Mouse (Mus musculus): ENCODE measurements at regions not wholly inside any gene's neighbourhood (a gene's known extent, or its start where the extent isn't known, plus 50 kb on each side); places are given as distances from the start of the nearest gene placed in this dataset.

GRCm38 (mm10) chr16:42466976-42467375 is 126.5 kb upstream of the Gap43 start:
- Histone ChIP-seq H3K79me2 (ENCODE audit: control insufficient read depth, insufficient read depth) (no peaks in the 10 kb centered on the region), H3ac (ENCODE audit: control insufficient read depth, insufficient read length) (no peak overlapping the region), H3K4me2 (ENCODE audit: low read depth) (no peak overlapping the region), H3K27me3 (ENCODE audit: control insufficient read depth, insufficient read depth, insufficient read length) (no peaks in the 10 kb centered on the region), H3K36me3 (ENCODE audit: control insufficient read depth, insufficient read depth) (no peaks in the 10 kb centered on the region), H3K4me3 (no peak overlapping the region)
- TF ChIP-seq POLR2AphosphoS2 (IDR thresholded peaks at IDR 0.05; ENCODE audit: insufficient read length, low read depth) (no peak), POLR2A (IDR thresholded peaks at IDR 0.05; ENCODE audit: insufficient read length, low read depth) (no peak), TCF12 (IDR thresholded peaks at IDR 0.05; ENCODE audit: insufficient read depth, poor library complexity, severe bottlenecking) (no peak), MYOG (IDR thresholded peaks at IDR 0.05; ENCODE audit: control insufficient read depth in 1 of 3, insufficient read depth in 1 of 3, insufficient read length in 2 of 3, low read depth in 2 of 3) (no peak), SRF (IDR thresholded peaks at IDR 0.05; ENCODE audit: control insufficient read depth, insufficient read length, low read depth) (no peak), REST (IDR thresholded peaks at IDR 0.05; ENCODE audit: insufficient read depth, insufficient read length) (no peak), MYOD1 (IDR thresholded peaks at IDR 0.05; ENCODE audit: control insufficient read depth in 1 of 3, insufficient read length in 2 of 3, low read depth in 2 of 3) (no peak), TCF3 (IDR thresholded peaks at IDR 0.05; ENCODE audit: insufficient read length, low read depth) (no peak), CEBPB (IDR thresholded peaks at IDR 0.05; ENCODE audit: insufficient read depth, poor library complexity, severe bottlenecking) (no peak), MAX (IDR thresholded peaks at IDR 0.05; ENCODE audit: low read depth) (no peak), E2F4 (IDR thresholded peaks at IDR 0.05; ENCODE audit: insufficient read depth) (no peak)

- no peaks in the 10 kb centered on the region for H3K79me2 ChIP-seq (ENCODE audit: control insufficient read depth, insufficient read depth)
- H3K4me2 ChIP-seq (ENCODE audit: low read depth) = no peak overlapping the region
- no peak for TF ChIP-seq E2F4 (IDR thresholded peaks at IDR 0.05; ENCODE audit: insufficient read depth)
- no peak for TF ChIP-seq POLR2AphosphoS2 (IDR thresholded peaks at IDR 0.05; ENCODE audit: insufficient read length, low read depth)
- no peak for TF ChIP-seq SRF (IDR thresholded peaks at IDR 0.05; ENCODE audit: control insufficient read depth, insufficient read length, low read depth)
- TF ChIP-seq MYOD1 (IDR thresholded peaks at IDR 0.05; ENCODE audit: control insufficient read depth in 1 of 3, insufficient read length in 2 of 3, low read depth in 2 of 3) = no peak
- TF ChIP-seq TCF12 (IDR thresholded peaks at IDR 0.05; ENCODE audit: insufficient read depth, poor library complexity, severe bottlenecking) = no peak
- TF ChIP-seq POLR2A (IDR thresholded peaks at IDR 0.05; ENCODE audit: insufficient read length, low read depth) = no peak
- TF ChIP-seq MYOG (IDR thresholded peaks at IDR 0.05; ENCODE audit: control insufficient read depth in 1 of 3, insufficient read depth in 1 of 3, insufficient read length in 2 of 3, low read depth in 2 of 3) = no peak
- no peak for TF ChIP-seq TCF3 (IDR thresholded peaks at IDR 0.05; ENCODE audit: insufficient read length, low read depth)
- no peak for TF ChIP-seq MAX (IDR thresholded peaks at IDR 0.05; ENCODE audit: low read depth)
- no peak for TF ChIP-seq REST (IDR thresholded peaks at IDR 0.05; ENCODE audit: insufficient read depth, insufficient read length)
- TF ChIP-seq CEBPB (IDR thresholded peaks at IDR 0.05; ENCODE audit: insufficient read depth, poor library complexity, severe bottlenecking) = no peak
- no peak for TF ChIP-seq USF1 (IDR thresholded peaks at IDR 0.05; ENCODE audit: low read depth)
- no peak overlapping the region for H3K4me3 ChIP-seq
- no peaks in the 10 kb centered on the region for H3K27me3 ChIP-seq (ENCODE audit: control insufficient read depth, insufficient read depth, insufficient read length)
- H3K36me3 ChIP-seq (ENCODE audit: control insufficient read depth, insufficient read depth) = no peaks in the 10 kb centered on the region
- no peak overlapping the region for H3ac ChIP-seq (ENCODE audit: control insufficient read depth, insufficient read length)
These were observed 116.0 kb upstream of the Gap43 start for GRCm38 (mm10) chr16:42456335-42456984.

DNA sequence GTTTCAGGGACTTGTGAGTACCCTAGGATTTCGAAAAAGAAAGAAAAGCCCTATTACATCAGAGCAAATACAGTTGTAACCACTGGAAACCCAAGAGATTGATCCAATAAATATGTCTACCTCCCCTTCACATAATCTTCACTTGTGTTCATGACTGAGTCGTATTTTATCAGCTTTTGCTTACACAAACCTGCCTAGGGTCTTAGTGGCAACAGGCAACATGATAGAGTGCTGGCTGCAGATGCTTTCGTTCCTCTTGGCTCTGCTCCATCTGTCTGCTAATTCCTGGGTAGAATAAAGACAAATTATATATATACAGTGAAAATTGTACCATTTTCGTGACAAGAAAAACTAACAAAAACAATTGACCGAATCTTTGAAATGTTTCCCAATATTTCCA is 112.9 kb upstream of the Gap43 start:
- H3K79me2 ChIP-seq (ENCODE audit: control insufficient read depth, insufficient read depth) = no peaks in the 10 kb centered on the region
- no peak overlapping the region for H3ac ChIP-seq (ENCODE audit: control insufficient read depth, insufficient read length)
- TF ChIP-seq REST (IDR thresholded peaks at IDR 0.05; ENCODE audit: insufficient read depth, insufficient read length) = no peak
- TF ChIP-seq SRF (IDR thresholded peaks at IDR 0.05; ENCODE audit: control insufficient read depth, insufficient read length, low read depth) = no peak
- TF ChIP-seq CEBPB (IDR thresholded peaks at IDR 0.05; ENCODE audit: insufficient read depth, poor library complexity, severe bottlenecking) = no peak
- no peak for TF ChIP-seq POLR2A (IDR thresholded peaks at IDR 0.05; ENCODE audit: insufficient read length, low read depth)
- no peak for TF ChIP-seq MYOG (IDR thresholded peaks at IDR 0.05; ENCODE audit: control insufficient read depth in 1 of 3, insufficient read depth in 1 of 3, insufficient read length in 2 of 3, low read depth in 2 of 3)
- no peak for TF ChIP-seq E2F4 (IDR thresholded peaks at IDR 0.05; ENCODE audit: insufficient read depth)
- TF ChIP-seq POLR2AphosphoS2 (IDR thresholded peaks at IDR 0.05; ENCODE audit: insufficient read length, low read depth) = no peak
- TF ChIP-seq MAX (IDR thresholded peaks at IDR 0.05; ENCODE audit: low read depth) = no peak
- TF ChIP-seq TCF12 (IDR thresholded peaks at IDR 0.05; ENCODE audit: insufficient read depth, poor library complexity, severe bottlenecking) = no peak
- TF ChIP-seq TCF3 (IDR thresholded peaks at IDR 0.05; ENCODE audit: insufficient read length, low read depth) = no peak
- TF ChIP-seq USF1 (IDR thresholded peaks at IDR 0.05; ENCODE audit: low read depth) = no peak
- no peak for TF ChIP-seq MYOD1 (IDR thresholded peaks at IDR 0.05; ENCODE audit: control insufficient read depth in 1 of 3, insufficient read length in 2 of 3, low read depth in 2 of 3)
- H3K36me3 ChIP-seq (ENCODE audit: control insufficient read depth, insufficient read depth) = no peaks in the 10 kb centered on the region
- no peak overlapping the region for H3K4me2 ChIP-seq (ENCODE audit: low read depth)
- no peaks in the 10 kb centered on the region for H3K27me3 ChIP-seq (ENCODE audit: control insufficient read depth, insufficient read depth, insufficient read length)
- H3K4me3 ChIP-seq = no peak overlapping the region

DNA sequence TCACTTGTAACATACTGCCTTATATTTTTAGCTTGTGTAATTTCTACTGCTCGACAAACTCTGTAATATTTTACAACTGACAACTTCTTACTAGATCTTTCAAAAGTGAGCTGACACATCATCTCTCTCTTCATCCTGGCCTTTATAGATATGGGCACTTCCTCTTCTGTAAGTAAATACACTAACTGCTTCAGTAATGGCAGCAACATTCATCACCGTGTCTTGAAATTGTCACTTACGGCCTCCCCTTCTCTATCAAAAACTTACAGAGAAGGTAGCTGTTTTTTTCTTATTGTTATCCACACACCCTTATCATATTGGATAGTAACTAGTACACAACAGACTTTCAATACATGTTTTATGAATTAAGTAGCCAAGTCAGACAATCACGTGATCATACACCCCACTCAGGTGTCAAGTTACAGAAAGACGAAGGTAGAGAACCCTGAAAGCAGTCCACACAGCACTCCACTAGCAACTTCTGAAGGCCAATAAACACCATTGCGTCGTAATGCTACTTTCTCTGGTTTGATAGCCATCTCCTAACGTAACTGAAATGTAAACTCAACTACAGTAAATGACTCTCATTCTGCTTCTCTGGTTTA is 109.5 kb upstream of the Gap43 start:
- TF ChIP-seq MYOG (IDR thresholded peaks at IDR 0.05; ENCODE audit: control insufficient read depth in 1 of 3, insufficient read depth in 1 of 3, insufficient read length in 2 of 3, low read depth in 2 of 3) = no peak
- no peak for TF ChIP-seq POLR2AphosphoS2 (IDR thresholded peaks at IDR 0.05; ENCODE audit: insufficient read length, low read depth)
- no peaks in the 10 kb centered on the region for H3K36me3 ChIP-seq (ENCODE audit: control insufficient read depth, insufficient read depth)
- no peaks in the 10 kb centered on the region for H3K27me3 ChIP-seq (ENCODE audit: control insufficient read depth, insufficient read depth, insufficient read length)
- H3K79me2 ChIP-seq (ENCODE audit: control insufficient read depth, insufficient read depth) = no peaks in the 10 kb centered on the region
- H3K4me2 ChIP-seq (ENCODE audit: low read depth) = no peak overlapping the region
- H3K4me3 ChIP-seq = no peak overlapping the region
- H3ac ChIP-seq (ENCODE audit: control insufficient read depth, insufficient read length) = no peak overlapping the region

Measured in myocyte (in vitro differentiated cells).